Mouse (Mus musculus) urinary bladder, postnatal 10 days (tissue): ENCODE measurements around the gene Kremen2.
A peak's percentile ranks its signal among the peaks of the same experiment; 100 is the strongest.

Experiments
- DNase-seq: peaks from one replicate; pipeline ENCODE4 v3.0.0; 2022; ENCODE audit warnings: low spot score

The Kremen2 gene

DNA sequence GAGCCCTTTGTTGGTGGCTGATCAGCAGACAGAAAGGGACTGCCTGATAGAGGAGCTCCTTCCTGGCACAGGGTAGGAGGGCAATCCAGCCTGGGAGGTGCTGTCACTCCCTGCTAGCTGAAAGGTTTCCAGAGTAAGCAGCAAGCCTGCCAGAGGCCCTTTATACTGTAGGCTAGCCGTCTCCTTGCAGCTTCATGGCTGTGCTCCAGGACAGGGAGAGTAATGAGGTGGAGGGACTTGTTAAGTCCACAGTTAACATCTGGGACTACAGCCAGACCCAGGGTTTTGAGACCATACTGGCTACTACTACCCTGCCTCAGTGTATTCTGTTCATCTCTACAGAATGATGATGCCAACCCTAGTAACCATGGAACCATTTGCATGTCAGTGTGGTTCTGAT lies 11.3 kb downstream of the Kremen2 start:
- DNase-seq, result no peak

GRCm38 (mm10) chr17:23730441-23730840 lies 15.2 kb downstream of the Kremen2 start:
- DNase-seq, result no peak

DNA sequence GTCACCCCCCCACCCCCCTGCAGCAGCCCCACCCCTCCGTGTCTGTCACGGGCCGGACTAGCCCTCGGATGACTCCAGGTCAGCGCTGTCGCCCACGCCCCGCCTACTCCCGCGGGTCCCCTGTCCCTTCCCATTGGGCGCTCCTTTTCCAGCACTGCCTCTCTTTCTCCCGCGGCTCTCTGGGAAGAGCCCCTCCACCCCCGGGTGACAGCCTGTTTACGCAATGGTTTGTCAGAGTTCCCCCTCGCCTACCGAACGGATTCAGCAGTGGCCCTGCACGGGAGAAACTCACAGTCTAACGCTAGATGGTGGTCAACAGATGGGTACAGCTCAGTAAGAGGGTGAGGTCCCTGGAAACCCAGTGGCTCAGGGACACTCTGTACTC lies 18.9 kb downstream of the Kremen2 start:
- no peak for DNase-seq

DNA sequence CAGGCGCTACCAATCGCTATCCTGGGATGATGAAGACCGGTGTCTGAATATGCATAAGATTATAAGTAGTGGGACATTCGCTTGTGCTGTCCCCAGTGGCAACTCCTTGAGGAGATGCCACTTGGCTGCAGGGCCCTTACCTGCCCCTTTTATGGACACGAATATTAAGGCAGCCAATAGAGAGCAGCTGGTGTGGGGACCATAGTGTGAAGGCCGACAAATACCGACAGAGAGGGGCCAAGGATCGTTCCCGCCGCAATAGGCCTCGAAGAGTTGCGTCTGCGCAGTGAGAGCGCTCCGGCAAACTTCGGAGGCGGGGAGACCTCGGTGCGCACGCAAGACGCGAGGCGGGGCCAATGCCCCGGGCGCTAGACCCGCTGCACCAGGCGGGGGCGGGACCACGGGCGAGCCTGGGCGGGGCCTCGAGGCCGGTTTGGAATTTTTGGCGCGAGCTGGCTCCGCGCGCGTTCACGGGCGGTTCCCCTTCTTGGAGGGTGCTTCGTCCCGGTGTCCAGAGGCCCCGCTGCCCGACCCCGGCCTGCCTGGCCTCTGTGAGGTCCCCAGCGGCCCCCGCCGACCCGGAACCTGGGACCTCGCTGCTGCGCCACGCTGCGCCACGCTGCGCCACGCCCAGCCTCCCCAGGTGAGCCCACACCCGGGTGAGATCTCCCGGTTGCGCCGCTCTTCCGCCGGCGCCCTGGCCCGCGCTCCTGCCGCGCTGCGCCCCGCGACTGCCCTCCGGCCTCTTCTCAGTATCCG lies 19.5 kb downstream of the Kremen2 start, which contains the start of gene Pkmyt1:
Gene Pkmyt1, plus strand, starts transcription at position 338 of the 759 bp plus-strand sequence.
- peak; percentile 84 for DNase-seq

DNA sequence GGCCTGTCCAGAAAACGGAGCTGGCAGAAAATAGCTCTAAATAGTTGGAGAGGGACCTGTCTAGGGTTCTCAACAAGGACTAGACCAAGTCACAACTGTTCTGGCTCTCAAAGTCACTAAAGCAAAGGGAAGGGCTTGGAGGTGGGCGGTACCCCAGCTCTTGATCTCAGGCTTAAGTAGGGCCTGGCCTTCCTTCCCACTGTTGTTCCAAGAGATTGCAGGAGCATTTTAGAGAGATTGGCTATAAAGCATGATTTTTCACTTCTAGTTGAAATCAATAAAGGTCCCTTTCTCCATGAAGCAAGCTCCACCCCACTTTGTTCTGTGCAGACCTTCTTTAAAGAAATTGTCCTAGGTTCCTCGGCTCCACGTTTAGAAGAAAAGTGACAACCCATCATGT lies 20.2 kb downstream of the Kremen2 start:
- no peak for DNase-seq

GRCm38 (mm10) chr17:23722376-23723125 lies 23.1 kb downstream of the Kremen2 start, which contains the start of gene 1520401A03Rik:
Gene 1520401A03Rik, minus strand, starts transcription at chr17:23722783.
- no peak for DNase-seq

GRCm38 (mm10) chr17:23721886-23722285 lies 23.7 kb downstream of the Kremen2 start:
- DNase-seq, result no peak

GRCm38 (mm10) chr17:23719455-23719854 lies 26.2 kb downstream of the Kremen2 start:
- DNase-seq, result no peak

GRCm38 (mm10) chr17:23717003-23717402 lies 28.6 kb downstream of the Kremen2 start:
- no peak for DNase-seq

GRCm38 (mm10) chr17:23706212-23706611 lies 39.4 kb downstream of the Kremen2 start:
- no peak for DNase-seq

DNA sequence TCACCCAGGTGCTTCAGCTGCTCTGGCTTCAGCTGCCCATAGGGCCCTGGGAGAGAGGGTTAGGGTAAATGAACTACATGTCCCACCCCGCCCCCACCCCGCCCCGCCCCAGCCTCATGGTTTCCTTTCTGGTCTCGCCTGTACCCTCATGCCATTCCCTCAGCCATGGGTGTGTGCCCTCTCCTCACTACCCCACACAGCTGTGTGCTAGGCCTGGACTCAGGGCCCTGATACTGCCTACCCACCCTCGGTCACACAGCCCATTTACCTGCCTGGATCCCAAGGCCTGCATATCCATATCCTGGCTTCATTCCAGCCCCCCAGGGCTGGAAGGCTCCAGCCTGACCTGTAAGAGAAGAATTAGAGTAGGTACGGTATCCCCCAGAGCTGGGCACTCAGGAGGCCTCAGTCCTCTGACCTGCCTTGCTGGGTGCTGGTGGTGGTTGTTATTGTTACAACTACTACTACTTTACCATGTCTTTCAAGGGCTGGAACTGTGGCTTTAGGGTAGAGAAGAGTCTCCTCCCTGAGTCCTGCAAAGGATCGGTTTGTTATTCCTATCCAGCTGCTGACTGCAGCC lies 40.0 kb downstream of the Kremen2 start:
- DNase-seq, result no peak

- DNase-seq, result no peak
Observed at GRCm38 (mm10) chr17:23704741-23705140, 40.9 kb downstream of the Kremen2 start.

DNA sequence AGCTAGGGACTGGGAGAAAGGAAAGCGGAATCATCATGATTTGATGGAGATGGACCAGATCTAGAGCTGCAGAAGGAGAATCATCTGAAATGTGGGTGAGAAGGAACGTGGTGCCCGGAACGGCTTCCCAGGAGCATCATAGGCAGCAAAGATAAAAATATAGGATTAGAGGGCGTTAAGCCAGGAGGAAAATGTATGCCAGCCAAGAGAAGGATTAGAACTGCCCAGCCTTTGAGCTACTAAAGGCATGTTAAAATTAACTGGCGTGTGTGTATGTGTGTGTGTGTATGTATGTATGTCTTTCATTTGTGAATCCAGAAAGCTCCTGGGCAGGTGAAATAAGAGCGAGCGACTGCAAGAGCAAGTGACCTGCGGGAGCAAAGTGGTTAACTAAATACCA lies 42.3 kb downstream of the Kremen2 start:
- DNase-seq, result no peak

GRCm38 (mm10) chr17:23700079-23700478 lies 45.6 kb downstream of the Kremen2 start:
- DNase-seq, result peak; percentile 63

GRCm38 (mm10) chr17:23699131-23700077 lies 46.2 kb downstream of the Kremen2 start:
- no peak for DNase-seq

GRCm38 (mm10) chr17:23695801-23696200 lies 49.8 kb downstream of the Kremen2 start:
- no peak for DNase-seq

- DNase-seq, result no peak
Observed at GRCm38 (mm10) chr17:23694491-23694890, 51.1 kb downstream of the Kremen2 start.
